Mouse (Mus musculus) liver, postnatal 0 days (tissue): ENCODE results near the gene Wdfy2. TPM values are rescaled to one million over a fixed set of nuclear protein-coding genes. Genes with fewer than 3 reads are reported as not detected.
A peak's percentile ranks its signal among the peaks of the same experiment; 100 is the strongest.

Experiments used
- ATAC-seq: fragments of 200-750 bp; cut with Nextera tagmentation; 2 replicates; pipeline ENCODE4 v1.8.0; 2017; ENCODE audit warnings: mild to moderate bottlenecking, moderate library complexity
- DNase-seq: peaks from one replicate; pipeline ENCODE4 v3.0.0-alpha.2; 2016
- H3K27ac ChIP-seq: fragments of 300-500 bp; sonication (generic); 2 replicates; pipeline ENCODE4 v1.5.1; 2014; ENCODE audit warnings: antibody characterized with exemption, moderate library complexity, mild to moderate bottlenecking, low read depth
- H3K27me3 ChIP-seq: fragments of 300-500 bp; sonication (generic); 2 replicates; pipeline ENCODE4 v1.6.1; 2014; ENCODE audit warnings: low read length, control low read depth, mixed read lengths; ENCODE audit not compliant: insufficient read depth
- H3K36me3 ChIP-seq: fragments of 300-500 bp; sonication (generic); replicated peaks from 2 replicates; pipeline ENCODE4 v1.6.1; 2014; ENCODE audit warnings: mild to moderate bottlenecking, control low read depth, low read length, moderate library complexity, mixed read lengths; ENCODE audit not compliant: insufficient read depth
- H3K4me1 ChIP-seq: fragments of 300-500 bp; sonication (generic); 2 replicates; pipeline ENCODE4 v1.6.1; 2014; ENCODE audit warnings: antibody characterized with exemption, mild to moderate bottlenecking, control low read depth; ENCODE audit not compliant: insufficient read depth
- H3K4me2 ChIP-seq: fragments of 300-500 bp; sonication (generic); 2 replicates; pipeline ENCODE4 v1.6.1; 2014; ENCODE audit warnings: low read depth, mild to moderate bottlenecking, low read length, moderate library complexity, mixed read lengths
- H3K4me3 ChIP-seq: fragments of 300-500 bp; sonication (generic); 2 replicates; pipeline ENCODE4 v1.5.1; 2014; ENCODE audit warnings: low read depth, low read length
- H3K9ac ChIP-seq: fragments of 300-500 bp; sonication (generic); replicated peaks from 2 replicates; pipeline ENCODE4 v1.6.1; 2014; ENCODE audit warnings: mild to moderate bottlenecking, moderate library complexity
- H3K9me3 ChIP-seq: fragments of 300-500 bp; sonication (generic); 2 replicates; pipeline ENCODE4 v1.6.1; 2016; ENCODE audit warnings: mild to moderate bottlenecking, control low read depth, low read length, mixed read lengths
- CTCF ChIP-seq: sonication (generic); IDR thresholded peaks from 2 replicates; pipeline ENCODE4 v1.5.1; 2016; ENCODE audit warnings: antibody characterized with exemption, low read depth
- EP300 ChIP-seq: IDR thresholded peaks from 2 replicates; pipeline ENCODE4 v1.6.1; 2016; ENCODE audit warnings: antibody characterized with exemption, low read depth, mild to moderate bottlenecking
- WGBS: fragments of 180-500 bp; shearing (Covaris S2); extraction: QIAGEN DNeasy Blood & Tissue Kit; methylation state at CpG from one replicate; pipeline ENCODE4 v1.1.7; 2014; ENCODE audit not compliant: insufficient replicate concordance; 5-methylcytosine and 5-hydroxymethylcytosine counted together
- polyA plus RNA-seq: library from polyadenylated mRNA; unstranded; fragments of >200 nt; fragmentation: Nextera tagmentation; extraction: Ambion mirVana; gene quantifications from 2 replicates; pipeline ENCODE4 v1.2.1, GENCODE M21; 2015

Gene Wdfy2
- polyA plus RNA-seq = 1.7 and 2.0 TPM in 2 replicates

DNA sequence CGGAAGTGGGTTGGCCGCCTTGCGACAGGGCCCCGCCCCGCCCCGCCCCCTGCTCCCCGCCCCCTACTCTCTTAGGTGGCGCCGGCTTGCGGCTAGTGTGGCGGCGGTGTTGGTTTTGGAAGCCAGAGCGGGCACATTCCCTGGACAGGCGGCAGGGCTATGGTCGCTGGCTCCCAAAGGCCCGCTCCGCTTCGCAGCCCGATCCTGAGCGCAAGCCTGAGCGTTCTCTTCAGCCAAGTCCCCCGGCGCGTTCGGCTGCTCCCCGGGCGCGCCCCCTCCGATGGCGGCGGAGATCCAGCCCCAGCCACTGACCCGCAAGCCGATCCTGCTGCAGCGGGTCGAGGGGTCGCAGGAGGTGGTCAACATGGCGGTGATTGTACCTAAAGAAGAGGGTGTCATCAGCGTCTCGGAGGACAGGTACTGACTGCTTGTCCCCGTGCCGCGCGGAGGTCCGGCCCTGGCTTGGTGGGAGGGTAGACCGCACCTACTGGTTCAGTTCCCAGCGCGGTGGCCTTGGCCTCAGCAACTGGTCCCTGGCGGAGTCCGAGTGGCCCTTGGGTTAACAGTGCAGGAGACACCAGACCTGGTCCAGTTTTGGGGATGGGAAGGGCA, at the start of gene Wdfy2:
Wdfy2 (plus strand) TSS at position 38 of the 612 bp plus-strand sequence.
- DNase-seq (peak; percentile 72), ATAC-seq (peak; percentile 20)
- TF ChIP-seq EP300 (no peak), CTCF (0 out of 2 replicates have a peak, but pooled peaks have one; percentile 15)
- Histone ChIP-seq H3K9me3 (no peaks in the 10 kb centered on the region), H3K9ac (peak within 1 kb of the TSS; percentile 74), H3K27me3 (no peaks in the 10 kb centered on the region), H3K27ac (peak within 1 kb of the TSS; percentile 81), H3K4me1 (peaks cover 10% of the 10 kb centered on the region), H3K4me3 (peak within 1 kb of the TSS; percentile 92), H3K4me2 (peak within 1 kb of the TSS; percentile 81), H3K36me3 (no peaks in the 10 kb centered on the region)
- 2% methylated on average over 38 of the region's 49 CpGs for WGBS

DNA sequence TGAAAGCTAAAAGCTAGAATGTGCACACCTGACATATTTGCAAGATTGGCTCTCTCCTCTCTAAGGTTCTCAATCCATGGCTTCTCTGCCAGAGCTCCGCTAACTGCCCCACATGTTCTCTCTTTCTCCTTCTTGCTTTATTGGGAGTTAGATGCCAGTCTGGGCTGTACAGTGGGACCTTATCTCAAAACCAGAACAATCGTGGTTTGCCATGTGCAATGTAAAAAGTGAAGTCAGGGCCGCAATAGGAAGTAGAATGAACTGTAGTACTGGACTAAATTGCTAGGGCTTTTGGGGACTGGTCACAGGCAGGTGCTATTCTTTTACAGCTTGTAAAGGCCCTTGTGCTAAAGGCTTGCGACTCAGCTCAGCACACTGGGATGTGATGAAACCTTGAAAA, 48.2 kb upstream of the Wdfy2 start:
- DNase-seq (no peak), ATAC-seq (no peak)
- Histone ChIP-seq H3K9ac (no peak overlapping the region), H3K9me3 (no peaks in the 10 kb centered on the region), H3K4me2 (no peak overlapping the region), H3K27me3 (no peaks in the 10 kb centered on the region), H3K4me3 (no peak overlapping the region), H3K27ac (no peak overlapping the region), H3K36me3 (no peaks in the 10 kb centered on the region), H3K4me1 (no peaks in the 10 kb centered on the region)
- 36% methylated on average over 4 of the region's 4 CpGs for WGBS
- TF ChIP-seq EP300 (no peak), CTCF (no peak)

DNA sequence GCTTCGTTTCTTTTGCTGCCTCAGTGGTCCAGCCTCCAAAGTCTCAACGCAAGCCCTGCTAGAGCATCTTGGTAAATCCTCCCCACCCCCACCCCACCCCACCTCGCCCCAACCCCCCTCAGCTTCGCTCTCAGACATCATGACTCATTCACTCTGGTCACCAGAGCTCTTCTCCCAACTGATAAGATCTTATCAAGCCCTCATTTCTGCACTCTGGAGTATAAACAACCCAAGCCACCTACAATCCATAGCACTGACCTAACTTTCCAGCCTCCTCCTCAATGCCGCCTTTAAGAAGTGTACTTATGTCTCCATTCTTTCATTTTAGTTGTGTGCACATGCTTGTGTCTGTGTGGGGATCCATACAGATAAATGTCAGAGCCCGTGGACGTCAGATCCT, 41.8 kb upstream of the Wdfy2 start:
- Histone ChIP-seq H3K4me1 (no peaks in the 10 kb centered on the region), H3K9ac (no peak overlapping the region), H3K4me2 (no peak overlapping the region), H3K27me3 (no peaks in the 10 kb centered on the region), H3K4me3 (no peak overlapping the region), H3K9me3 (no peaks in the 10 kb centered on the region), H3K27ac (no peak overlapping the region), H3K36me3 (no peaks in the 10 kb centered on the region)
- no peak for ATAC-seq
- DNase-seq = no peak
- WGBS = 50% methylated on average over 7 of the region's 7 CpGs
- TF ChIP-seq CTCF (no peak), EP300 (no peak)

DNA sequence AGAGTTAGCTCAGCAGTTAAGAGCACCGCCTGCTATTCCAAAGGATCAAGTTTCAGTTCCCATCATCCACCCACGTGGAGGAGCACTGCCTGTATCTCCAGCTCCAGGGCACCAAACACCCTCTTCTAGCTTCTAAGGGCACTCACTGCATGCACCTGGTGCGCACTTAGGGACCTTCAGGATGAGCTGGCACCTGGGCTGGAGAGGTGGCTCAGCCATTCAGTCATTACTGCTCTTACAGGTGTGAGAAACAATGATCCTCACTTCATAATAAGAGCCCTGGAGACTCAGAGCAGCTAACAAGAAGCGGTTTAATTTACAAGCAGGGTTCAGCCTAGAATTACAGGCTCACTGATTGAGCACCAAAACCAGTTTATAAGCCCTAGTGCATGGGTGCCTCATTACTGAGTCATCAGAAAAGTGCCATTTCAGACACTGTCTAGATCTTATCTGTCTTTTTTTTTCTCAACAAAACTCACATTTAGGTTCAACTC, 38.8 kb upstream of the Wdfy2 start:
- Histone ChIP-seq H3K9ac (no peak overlapping the region), H3K4me2 (no peak overlapping the region), H3K4me3 (no peak overlapping the region), H3K9me3 (no peaks in the 10 kb centered on the region), H3K27me3 (no peaks in the 10 kb centered on the region), H3K36me3 (no peaks in the 10 kb centered on the region), H3K4me1 (no peaks in the 10 kb centered on the region), H3K27ac (no peak overlapping the region)
- no peak for TF ChIP-seq CTCF
- no peak for TF ChIP-seq EP300
- DNase-seq (no peak), ATAC-seq (no peak)
- WGBS = 16% methylated on average over 4 of the region's 4 CpGs

DNA sequence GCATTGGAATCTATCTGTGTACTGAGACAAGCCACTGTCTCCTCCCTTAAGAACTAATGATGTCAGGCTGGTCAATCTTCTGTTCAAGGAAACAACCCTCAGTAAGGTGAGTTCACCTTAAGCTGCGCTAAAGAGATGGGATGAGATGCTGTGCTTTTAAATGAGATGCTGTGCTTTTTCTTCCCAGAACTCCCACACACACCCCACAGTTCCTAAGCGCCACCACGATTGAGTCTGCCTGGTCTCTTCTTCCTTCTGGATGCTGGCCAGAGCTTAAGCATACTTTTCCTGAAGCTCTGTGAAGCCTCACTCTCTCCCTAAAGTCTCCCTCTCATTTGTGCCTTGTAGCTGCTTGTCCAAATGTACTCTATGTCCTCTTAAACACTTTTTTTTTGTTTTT, 36.7 kb upstream of the Wdfy2 start:
- ATAC-seq (no peak), DNase-seq (no peak)
- TF ChIP-seq CTCF (no peak), EP300 (no peak)
- no peaks in the 10 kb centered on the region for H3K4me1 ChIP-seq
- H3K36me3 ChIP-seq = no peaks in the 10 kb centered on the region
- H3K9ac ChIP-seq = no peak overlapping the region
- H3K27ac ChIP-seq = no peak overlapping the region
- H3K4me3 ChIP-seq = no peak overlapping the region
- H3K4me2 ChIP-seq = no peak overlapping the region
- 66% methylated on average over 3 of the region's 3 CpGs for whole genome bisulfite sequencing
- no peaks in the 10 kb centered on the region for H3K9me3 ChIP-seq
- H3K27me3 ChIP-seq = no peaks in the 10 kb centered on the region

DNA sequence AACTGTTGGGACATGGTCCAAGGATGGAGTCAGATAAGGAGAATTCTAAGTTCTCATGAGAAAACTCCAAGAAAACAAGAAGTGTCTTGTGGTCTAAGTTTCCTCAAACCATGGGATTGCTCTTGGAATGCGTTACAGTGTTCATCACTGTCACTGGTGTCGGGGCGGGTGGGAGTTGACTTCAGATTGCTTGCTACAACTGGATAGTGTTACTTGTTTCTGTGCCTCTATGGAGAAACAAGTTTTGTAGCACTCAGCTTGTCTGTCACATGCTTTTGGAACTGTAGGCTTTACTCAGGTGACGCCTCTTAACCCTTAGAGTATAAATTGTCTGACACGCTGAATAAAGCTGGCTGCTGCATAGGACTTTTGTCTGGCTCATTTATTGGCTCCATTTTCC, 34.3 kb upstream of the Wdfy2 start:
- no peak overlapping the region for H3K9ac ChIP-seq
- 85% methylated on average over 5 of the region's 5 CpGs for WGBS

More for the DNA sequence above, 34.3 kb upstream of the Wdfy2 start:
- Histone ChIP-seq H3K27ac (no peak overlapping the region), H3K4me2 (no peak overlapping the region), H3K9me3 (no peaks in the 10 kb centered on the region), H3K4me1 (no peaks in the 10 kb centered on the region), H3K4me3 (no peak overlapping the region), H3K27me3 (no peaks in the 10 kb centered on the region), H3K36me3 (no peaks in the 10 kb centered on the region)
- ATAC-seq (no peak), DNase-seq (no peak)
- no peak for TF ChIP-seq CTCF
- TF ChIP-seq EP300 = no peak
